Mouse (Mus musculus) ovary, postnatal 10 days (tissue): ENCODE measurements at regions not wholly inside any gene's neighbourhood (a gene's known extent, or its start where the extent isn't known, plus 50 kb on each side); places are given as distances from the start of the nearest gene placed in this dataset.
"Not testable (repeated sequence)": the region's sequence is repeated elsewhere in the genome, so short reads cannot be mapped to it uniquely, and the experiment has no call there.

Experiments
- DNase-seq: peaks from one replicate; pipeline ENCODE4 v3.0.0; 2022; ENCODE audit warnings: low spot score

- no peak for DNase-seq
Measured at GRCm38 (mm10) chr2:84042793-84043192, 52.4 kb downstream of the Gm13691 start.

- no peak for DNase-seq
Measured at GRCm38 (mm10) chr2:84048398-84049140, 58.2 kb downstream of the Gm13691 start.

- DNase-seq: no peak
Measured at GRCm38 (mm10) chr2:84051883-84052331, 61.6 kb downstream of the Gm13691 start.

GRCm38 (mm10) chr2:84059246-84059645, 68.9 kb downstream of the Gm13691 start:
- no peak for DNase-seq

- no peak for DNase-seq
Measured at GRCm38 (mm10) chr2:84061221-84061620, 70.9 kb downstream of the Gm13691 start.

GRCm38 (mm10) chr2:84064371-84064770, 74.0 kb downstream of the Gm13691 start:
- no peak for DNase-seq

GRCm38 (mm10) chr2:84065061-84065460, 74.7 kb downstream of the Gm13691 start:
- no peak for DNase-seq

- DNase-seq: no peak
Measured at GRCm38 (mm10) chr2:84065749-84066148, 75.4 kb downstream of the Gm13691 start.

- DNase-seq: no peak
Measured at GRCm38 (mm10) chr2:84066151-84066693, 75.9 kb downstream of the Gm13691 start.

- DNase-seq: no peak
Measured at GRCm38 (mm10) chr2:84066785-84067526, 76.6 kb downstream of the Gm13691 start.

- DNase-seq: no peak
Measured at GRCm38 (mm10) chr2:84068617-84069016, 78.3 kb downstream of the Gm13691 start.

- DNase-seq: not testable (repeated sequence)
Measured at GRCm38 (mm10) chr2:84069411-84069810, 79.1 kb downstream of the Gm13691 start.

- no peak for DNase-seq
Measured at GRCm38 (mm10) chr2:84072881-84073583, 82.7 kb downstream of the Gm13691 start.

GRCm38 (mm10) chr2:84075944-84076343, 85.6 kb downstream of the Gm13691 start:
- DNase-seq: no peak

- DNase-seq: no peak
Measured at GRCm38 (mm10) chr2:84079284-84079683, 88.9 kb downstream of the Gm13691 start.

GRCm38 (mm10) chr2:84080228-84080627, 89.9 kb downstream of the Gm13691 start:
- DNase-seq: no peak

GRCm38 (mm10) chr2:84094751-84095150, 104.4 kb downstream of the Gm13691 start:
- DNase-seq: no peak

- DNase-seq: no peak
Measured at GRCm38 (mm10) chr2:84098746-84099145, 108.4 kb downstream of the Gm13691 start.

GRCm38 (mm10) chr2:84113562-84113961, 123.2 kb downstream of the Gm13691 start:
- no peak for DNase-seq

GRCm38 (mm10) chr2:84119839-84120238, 129.5 kb downstream of the Gm13691 start:
- DNase-seq: no peak

- DNase-seq: no peak
Measured at GRCm38 (mm10) chr2:84127586-84127985, 137.2 kb downstream of the Gm13691 start.

GRCm38 (mm10) chr2:84161742-84162141, 171.4 kb downstream of the Gm13691 start:
- DNase-seq: no peak
